Mouse (Mus musculus) gastrocnemius, postnatal 14 days (tissue): ENCODE results near the gene Vangl2. TPM values are rescaled to one million over a fixed set of nuclear protein-coding genes. Genes with fewer than 3 reads are reported as not detected.

ENCODE experiments used
- DNase-seq: peaks from one replicate; pipeline ENCODE4 v3.0.0; 2021; ENCODE audit warnings: mixed read lengths
- intact Hi-C: fragments of 180-260 bp; cut with DNase I; formaldehyde crosslinking; loops from one replicate; pipeline ENCODE4 v1.15.1; 2025; ENCODE audit warnings: low total_unique reads
- long read RNA-seq, 2 experiments: library from polyadenylated mRNA; stranded (forward); transcript quantifications; one replicate each; pipeline ENCODE4 v2.0.0; 2021
- total RNA-seq, 2 experiments: library from RNA; stranded (reverse); gene quantifications; 2 replicates each; pipeline ENCODE4 v1.2.3; 2021

Gene Vangl2
- 1 to 10 TPM; 1.9 to 2.6 TPM for total RNA-seq
- long read RNA-seq, experiment 1, result 0 reads
- long read RNA-seq, experiment 2, full-length matches to known transcripts, result 2 of 2 reads
- long read RNA-seq, experiment 2, partial matches to known transcripts, result 0 of 2 reads
- long read RNA-seq, experiment 2, other reads (novel, unspliced or antisense), result 0 of 2 reads

- DNase-seq, result no peak
- intact Hi-C loops, result no loop called here
These were observed at the start of gene Vangl2 for GRCm38 (mm10) chr1:172028394-172029275. TSS of gene Vangl2 (minus strand) at chr1:172028444.

- intact Hi-C loops, result no loop called here
- DNase-seq, result no peak
These were observed 49.7 kb upstream of the Vangl2 start for GRCm38 (mm10) chr1:172077981-172078380.

GRCm38 (mm10) chr1:172072604-172073003 lies 44.4 kb upstream of the Vangl2 start:
- intact Hi-C loops, result no loop called here
- no peak for DNase-seq

- no peak for DNase-seq
- intact Hi-C loops, result no loop called here
These were observed 43.3 kb upstream of the Vangl2 start for GRCm38 (mm10) chr1:172071556-172071955.

GRCm38 (mm10) chr1:172070227-172070626 lies 42.0 kb upstream of the Vangl2 start:
- intact Hi-C loops, result no loop called here
- no peak for DNase-seq

- intact Hi-C loops, result no loop called here
- peak; percentile 48 for DNase-seq
These were observed 36.4 kb upstream of the Vangl2 start for GRCm38 (mm10) chr1:172064613-172065141.

GRCm38 (mm10) chr1:172063291-172064023 lies 35.2 kb upstream of the Vangl2 start:
- intact Hi-C loops, result no loop called here
- no peak for DNase-seq

- intact Hi-C loops, result no loop called here
These were observed 33.9 kb upstream of the Vangl2 start for GRCm38 (mm10) chr1:172062101-172062500.

GRCm38 (mm10) chr1:172061217-172061616 lies 33.0 kb upstream of the Vangl2 start:
- intact Hi-C loops, result no loop called here
- no peak for DNase-seq

More at GRCm38 (mm10) chr1:172062101-172062500, 33.9 kb upstream of the Vangl2 start:
- DNase-seq, result no peak

- intact Hi-C loops, result no loop called here
- no peak for DNase-seq
These were observed 32.4 kb upstream of the Vangl2 start for GRCm38 (mm10) chr1:172060659-172061058.

GRCm38 (mm10) chr1:172058874-172059273 lies 30.6 kb upstream of the Vangl2 start:
- no peak for DNase-seq
- intact Hi-C loops, result loop anchor here (10.0 kb wide), 1 partner anchor 266 kb away; the partner anchor contains the start of gene Kcnj9

- intact Hi-C loops, result loop anchor here (10.0 kb wide), 1 partner anchor 266 kb away; the partner anchor contains the start of gene Kcnj9
- no peak for DNase-seq
These were observed 30.1 kb upstream of the Vangl2 start for GRCm38 (mm10) chr1:172058321-172058720.

GRCm38 (mm10) chr1:172057491-172057921 lies 29.3 kb upstream of the Vangl2 start, which contains the start of gene Nhlh1:
TSS of gene Nhlh1 (minus strand) at chr1:172057573.
- intact Hi-C loops, result loop anchor here (10.0 kb wide), 1 partner anchor 267 kb away; the partner anchor contains the start of gene Kcnj9
- no peak for DNase-seq

GRCm38 (mm10) chr1:172056251-172056650 lies 28.0 kb upstream of the Vangl2 start:
- intact Hi-C loops, result loop anchor here (10.0 kb wide), 1 partner anchor 269 kb away; the partner anchor contains the start of gene Kcnj9
- no peak for DNase-seq

- intact Hi-C loops, result loop anchor here (10.0 kb wide), 1 partner anchor 271 kb away; the partner anchor contains the start of gene Kcnj9
- no peak for DNase-seq
These were observed 25.5 kb upstream of the Vangl2 start for GRCm38 (mm10) chr1:172053541-172054440.

GRCm38 (mm10) chr1:172052766-172053279 lies 24.6 kb upstream of the Vangl2 start:
- intact Hi-C loops, result loop anchor here (10.0 kb wide), 1 partner anchor 272 kb away; the partner anchor contains the start of gene Kcnj9
- no peak for DNase-seq

GRCm38 (mm10) chr1:172049131-172049782 lies 21.0 kb upstream of the Vangl2 start:
- intact Hi-C loops, result no loop called here
- DNase-seq, result peak; percentile 40
